Mouse (Mus musculus) heart, adult 9 months (tissue): ENCODE data around the gene Cfd.

ENCODE experiments used
- DNase-seq, 2 experiments: peaks; one replicate each; pipeline ENCODE4 v3.0.0; 2022; ENCODE audit warnings: low spot score in 2 of 2

Cfd gene

DNA sequence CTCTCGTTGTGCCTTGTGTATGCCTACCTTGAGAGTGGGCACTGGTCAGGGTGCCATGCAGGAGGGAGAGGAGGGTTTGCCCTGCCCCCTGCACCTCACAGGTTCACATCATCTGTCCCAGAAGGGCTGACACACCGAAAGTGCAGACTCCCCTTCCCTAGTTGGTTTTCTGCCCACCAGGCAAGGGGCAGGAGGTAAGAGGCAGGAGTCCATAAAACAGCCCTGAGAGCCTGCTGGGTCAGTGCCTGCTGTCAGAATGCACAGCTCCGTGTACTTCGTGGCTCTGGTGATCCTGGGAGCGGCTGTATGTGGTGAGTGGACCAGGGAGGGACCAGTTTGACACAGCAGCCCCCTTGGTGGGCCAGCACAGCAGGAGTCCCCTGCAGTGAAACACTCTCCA, at the start of gene Cfd:
Gene Cfd, plus strand, starts transcription at position 184 of the 400 bp plus-strand sequence.
- no peak for DNase-seq

DNA sequence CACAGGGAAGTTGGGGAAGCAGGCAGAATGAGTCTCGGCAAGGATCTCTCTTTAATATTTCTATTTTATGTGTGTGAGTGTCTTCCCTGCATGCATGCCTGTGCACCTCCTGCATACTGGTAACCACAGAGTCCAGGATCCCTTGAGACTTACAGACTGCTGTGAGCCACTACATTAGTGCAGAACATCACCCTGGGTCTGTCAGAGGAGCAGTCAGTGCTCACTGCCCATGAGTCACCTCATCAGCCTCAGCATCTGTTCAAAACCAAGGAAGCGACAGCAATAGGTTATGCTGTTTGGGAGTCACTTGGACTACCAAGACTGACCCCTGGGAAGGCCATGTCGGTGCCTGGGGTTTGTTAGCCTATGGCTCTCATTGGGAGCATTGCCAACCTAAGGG, 48.3 kb upstream of the Cfd start:
- DNase-seq, result no peak

DNA sequence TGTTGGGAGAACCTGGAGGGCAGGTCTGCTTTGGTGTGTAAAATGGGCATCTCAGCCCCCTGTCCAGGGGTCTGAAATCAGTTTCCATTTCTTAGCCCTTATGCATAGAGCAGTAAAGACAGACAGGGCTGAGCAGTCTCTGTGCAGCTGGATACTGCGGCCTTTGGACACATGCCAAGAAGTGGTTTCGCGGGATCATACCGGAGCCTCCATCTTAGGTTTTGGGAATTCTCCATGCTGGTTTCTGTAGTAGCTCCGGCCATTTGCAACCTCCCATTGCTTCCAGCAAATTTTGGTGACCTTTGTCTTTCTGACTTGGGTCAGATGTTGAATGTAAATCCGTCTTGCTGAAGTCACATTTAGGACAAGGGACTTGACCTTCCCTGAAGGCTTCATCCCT, 47.2 kb upstream of the Cfd start:
- no peak for DNase-seq

DNA sequence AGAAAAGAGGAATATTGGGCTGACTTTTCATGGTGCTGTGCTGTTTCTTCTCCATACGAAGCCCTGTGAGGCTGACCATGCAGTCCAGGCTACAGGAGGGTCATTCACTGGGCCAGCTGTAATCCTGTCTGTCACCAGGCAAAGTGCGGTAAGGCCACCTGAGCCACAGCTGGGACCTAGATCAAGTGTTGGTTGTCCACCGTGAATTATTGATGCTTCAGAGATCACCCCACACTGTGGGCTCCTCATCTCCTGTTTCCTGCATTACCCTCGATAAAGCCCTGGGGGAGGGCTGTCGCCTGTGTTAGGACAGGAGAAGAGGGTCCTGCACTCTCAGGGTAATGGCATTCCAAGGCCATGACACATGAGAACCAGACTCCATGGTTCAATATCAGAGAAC, 44.1 kb upstream of the Cfd start:
- DNase-seq, result no peak

DNA sequence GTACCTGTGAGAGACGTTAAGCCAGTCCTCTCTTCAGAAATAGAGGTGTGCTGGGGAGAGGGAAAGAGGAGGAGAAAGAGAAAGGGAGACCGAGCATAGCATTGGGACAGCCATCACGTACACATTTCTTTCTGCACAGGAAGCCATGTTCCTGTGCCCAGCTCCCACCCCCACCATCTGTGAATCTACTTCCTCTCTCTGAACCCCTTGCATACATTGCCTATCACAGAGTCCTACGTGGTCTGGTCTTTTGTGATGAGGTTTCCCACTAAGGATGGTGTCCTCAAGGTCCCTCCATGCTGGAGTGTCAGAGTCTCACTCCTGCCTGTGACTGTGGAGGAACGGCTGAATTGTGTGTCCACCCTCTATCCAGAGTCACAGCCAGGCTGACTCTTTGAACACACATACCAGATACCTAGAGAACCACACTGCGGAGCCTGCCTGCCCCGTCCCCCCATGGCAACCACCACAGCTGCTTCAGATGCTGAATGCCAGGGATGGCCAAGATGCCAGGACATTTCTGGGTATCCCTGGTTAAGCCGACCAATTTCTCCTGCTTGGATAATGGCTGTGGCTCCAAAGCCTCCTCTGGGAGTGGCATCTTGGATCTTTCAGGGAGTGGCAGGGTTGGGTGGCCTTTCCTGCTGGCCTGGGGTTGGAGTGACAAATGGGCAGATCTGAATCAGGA, 40.6 kb upstream of the Cfd start:
- no peak for DNase-seq

DNA sequence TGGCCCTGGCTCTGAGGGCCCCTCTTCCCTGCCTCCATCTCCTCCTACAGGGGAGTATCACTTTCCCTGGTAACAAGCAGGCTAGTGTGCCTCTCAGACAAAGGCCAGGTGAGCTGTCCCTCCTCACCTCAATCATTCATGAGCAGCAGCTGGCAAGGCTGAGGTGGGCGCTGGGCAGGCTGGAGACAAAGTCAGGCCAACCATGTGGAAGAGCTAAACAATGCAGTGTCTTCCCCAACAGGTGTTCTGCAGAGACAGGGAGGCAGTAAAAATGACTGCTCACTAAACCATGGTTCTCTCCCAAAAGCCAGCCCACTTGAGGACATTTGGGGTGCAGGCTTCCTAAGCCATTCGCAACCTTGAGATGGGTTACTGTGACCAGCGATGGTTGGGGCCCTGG, 39.0 kb upstream of the Cfd start:
- no peak for DNase-seq

DNA sequence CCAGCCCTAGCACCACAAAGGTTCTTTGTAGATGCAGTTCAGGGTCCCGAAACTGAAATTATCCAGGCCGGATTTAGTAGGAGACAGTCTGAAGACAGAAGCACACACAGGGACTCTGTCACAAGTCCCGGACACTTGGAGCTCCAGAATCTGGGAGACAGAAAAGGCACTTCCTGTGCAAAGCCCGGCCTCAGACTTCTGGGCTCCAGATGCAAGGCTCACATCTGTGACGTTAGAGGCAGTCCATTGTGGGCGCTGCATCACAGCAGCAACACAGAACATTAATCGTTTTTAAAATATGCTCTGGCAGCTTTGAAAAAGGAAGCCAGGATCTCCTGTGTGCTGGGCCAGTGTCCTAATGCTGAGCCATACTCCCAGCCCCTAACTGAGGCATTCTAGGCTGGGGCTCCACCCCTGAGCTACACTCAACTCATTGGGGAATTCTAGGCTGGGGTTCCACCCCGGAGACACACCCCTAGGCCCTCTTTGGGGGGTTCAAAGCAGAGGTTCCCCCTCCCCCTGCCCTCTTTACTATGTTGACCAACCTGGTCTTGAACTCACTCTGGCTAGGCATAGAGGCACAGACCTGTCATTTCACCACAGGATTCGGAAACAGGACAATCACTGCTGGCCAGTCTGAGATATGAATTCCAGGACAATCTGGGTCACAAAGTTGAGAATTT, 38.4 kb upstream of the Cfd start:
- peak; percentile 68 to 78 for DNase-seq

DNA sequence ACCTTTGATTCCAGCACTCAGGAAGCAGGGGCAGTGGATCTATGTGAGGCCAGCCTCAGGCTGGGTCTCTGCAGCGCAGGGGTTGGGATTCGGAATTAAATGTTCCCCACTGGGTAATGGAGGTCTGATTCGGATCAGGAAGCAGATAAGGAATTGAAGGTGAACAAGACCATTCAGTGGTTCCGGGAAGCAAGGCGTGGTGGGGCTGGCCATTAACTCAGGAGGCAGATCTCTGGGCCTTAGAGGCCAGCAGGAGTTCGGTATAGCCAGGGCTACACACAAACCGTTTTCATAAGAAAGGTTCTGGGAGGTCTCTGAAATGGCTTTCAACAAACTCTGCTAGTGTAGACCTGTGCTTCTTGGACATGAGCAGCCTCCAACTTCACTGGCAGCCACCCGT, 37.8 kb upstream of the Cfd start:
- DNase-seq, result no peak

DNA sequence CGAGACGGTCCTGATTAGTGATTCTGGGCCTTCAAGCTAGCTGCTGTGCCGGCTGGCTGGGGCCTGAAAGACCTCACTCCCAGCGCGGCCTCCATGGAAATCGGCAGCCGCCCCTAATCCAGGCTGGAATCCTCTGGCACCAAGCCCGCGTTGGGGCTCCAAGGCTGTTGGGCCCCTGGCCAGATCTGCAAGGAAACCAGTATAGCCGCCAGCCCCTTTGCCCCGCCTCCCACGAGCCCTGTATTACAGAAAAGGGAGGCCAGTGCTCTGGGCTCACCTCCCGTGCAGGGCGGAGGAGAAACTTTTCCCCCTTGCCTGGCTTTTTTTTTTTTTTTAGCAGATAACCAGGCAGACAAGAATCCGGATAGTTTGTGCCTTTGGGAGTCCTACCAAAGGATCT, 37.3 kb upstream of the Cfd start:
- DNase-seq, result peak; percentile 93 to 97

DNA sequence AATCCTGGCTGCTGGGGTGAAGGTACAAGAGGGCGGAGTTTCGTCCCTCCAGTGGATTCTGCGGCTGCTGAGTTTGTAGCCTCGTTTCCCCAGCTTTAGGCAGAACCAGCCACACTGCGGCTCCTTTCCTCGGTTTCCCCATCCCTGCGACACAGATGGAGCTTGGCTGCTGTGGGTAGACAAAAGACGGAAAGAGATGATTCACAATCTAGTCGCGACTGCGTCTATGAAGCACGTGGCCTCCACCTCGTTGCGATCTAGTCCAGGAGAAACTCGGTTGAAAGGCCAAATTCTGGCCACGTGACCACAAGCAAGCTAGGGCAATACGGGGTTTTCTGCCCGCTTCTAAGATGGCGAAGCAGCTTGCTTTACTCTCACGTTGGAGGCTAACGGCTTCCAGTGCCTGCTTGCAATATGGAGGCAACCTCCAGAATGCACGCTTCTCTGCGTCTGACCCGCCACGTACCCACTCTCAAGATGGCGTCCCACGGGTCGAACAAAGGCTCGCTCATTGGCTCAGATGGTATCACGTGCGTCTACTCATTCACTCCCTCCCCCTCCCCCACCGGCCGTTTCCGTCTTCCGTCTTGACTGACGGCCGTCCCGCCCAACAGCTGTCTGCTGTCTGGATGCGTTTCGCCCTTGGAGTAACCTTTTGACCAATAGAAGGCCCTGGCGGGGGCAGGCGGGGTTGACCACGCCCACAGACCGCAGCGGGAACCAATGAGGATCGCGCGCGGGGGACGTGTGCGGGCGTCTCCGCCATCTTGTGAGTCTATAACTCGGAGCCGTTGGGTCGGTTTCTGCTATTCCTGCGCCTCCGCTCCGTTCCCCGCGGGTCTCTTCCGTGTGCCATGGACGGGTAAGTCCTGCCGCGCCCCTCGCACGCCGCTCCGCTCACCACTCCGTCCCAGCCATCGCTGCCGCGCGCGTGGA, 36.5 kb upstream of the Cfd start, which contains the start of gene Ptbp1:
Gene Ptbp1, plus strand, starts transcription at position 568 of the 936 bp plus-strand sequence.
- DNase-seq, result peak; percentile 99

DNA sequence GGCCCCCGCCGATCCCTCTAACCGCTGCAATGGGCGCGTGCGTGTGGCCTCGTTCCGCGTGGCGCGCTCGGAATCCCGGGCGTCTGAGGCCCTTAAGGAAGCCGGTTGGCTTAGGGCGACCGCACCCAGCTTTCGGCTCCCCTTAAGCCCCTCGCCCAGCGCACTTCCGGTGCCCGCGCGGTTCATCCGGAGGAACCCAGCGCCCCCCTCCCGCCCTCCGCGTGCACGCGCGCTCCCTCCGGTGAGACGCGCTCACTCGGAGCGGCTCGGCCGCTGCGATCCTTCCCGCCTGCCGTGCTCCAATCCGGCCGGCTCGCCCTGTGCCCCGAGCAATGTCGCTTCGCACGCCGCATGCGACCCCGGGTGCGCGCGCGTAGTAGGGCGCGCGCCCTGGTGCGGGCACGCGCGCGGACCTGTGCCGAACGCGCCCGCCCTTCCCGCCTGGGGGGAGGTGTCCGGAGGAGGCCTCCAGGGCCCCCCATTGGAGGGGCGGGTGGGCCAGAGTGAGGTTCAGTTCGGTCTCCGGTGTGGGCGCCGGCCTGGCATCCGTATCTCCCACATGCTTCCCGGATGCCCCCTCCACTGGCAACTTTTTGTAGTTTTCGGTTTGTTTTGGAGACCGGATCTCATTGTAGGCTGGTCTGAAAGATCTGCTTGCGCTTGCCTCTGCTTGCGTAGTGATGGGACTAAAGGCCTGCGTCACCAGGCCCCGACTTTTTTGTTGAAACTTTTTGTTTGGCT, 35.7 kb upstream of the Cfd start:
- DNase-seq, result peak; percentile 71 to 75

DNA sequence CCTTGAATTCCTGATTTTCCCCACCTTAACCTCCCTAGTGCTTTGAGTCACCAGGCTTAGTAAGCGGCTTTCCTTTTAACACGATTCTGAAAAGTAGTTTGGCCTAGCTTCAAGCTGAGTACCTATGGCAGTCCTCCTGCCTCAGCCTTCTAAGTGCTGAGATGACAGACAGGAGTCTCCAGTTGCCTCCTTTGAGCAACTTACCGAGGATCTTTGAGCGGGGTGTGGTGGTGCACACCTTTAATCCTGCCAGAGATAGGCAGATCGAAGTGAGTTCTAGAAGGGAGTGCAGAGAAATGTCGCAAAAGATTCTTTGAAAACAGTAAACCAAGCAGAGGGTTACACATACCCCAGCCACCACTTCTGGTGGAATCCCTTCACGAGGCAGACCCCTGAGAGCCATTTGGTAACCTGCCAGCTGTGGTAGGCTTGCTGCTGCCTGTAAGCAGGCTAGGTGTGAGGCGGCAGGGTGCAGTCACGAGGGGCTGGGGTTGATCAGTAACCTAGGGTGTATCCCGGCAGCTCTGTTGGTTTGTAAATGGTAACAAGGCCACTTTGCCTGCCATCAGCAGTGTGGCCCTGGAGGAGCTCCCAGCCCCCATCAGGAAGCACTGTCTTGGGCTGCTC, 35.0 kb upstream of the Cfd start:
- DNase-seq, result no peak

DNA sequence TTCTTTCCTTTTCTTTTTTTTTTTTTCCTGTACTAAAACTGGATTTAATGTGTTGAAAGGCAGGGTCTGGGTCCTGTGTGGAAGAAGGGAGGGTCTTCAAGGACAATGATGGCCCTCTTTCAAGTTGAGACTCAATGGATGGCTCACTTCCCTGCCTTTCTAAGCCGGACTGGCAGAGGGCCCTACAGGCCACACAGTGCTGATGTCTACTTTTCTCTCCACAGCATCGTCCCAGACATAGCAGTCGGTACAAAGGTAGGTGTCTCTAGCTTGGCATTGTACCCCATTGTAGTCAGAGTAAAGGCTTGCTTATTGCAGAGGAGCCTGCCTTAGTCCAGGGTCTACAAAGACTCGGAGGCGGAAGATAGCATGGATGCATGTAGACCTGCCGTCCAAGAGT, 34.4 kb upstream of the Cfd start:
- no peak for DNase-seq

DNA sequence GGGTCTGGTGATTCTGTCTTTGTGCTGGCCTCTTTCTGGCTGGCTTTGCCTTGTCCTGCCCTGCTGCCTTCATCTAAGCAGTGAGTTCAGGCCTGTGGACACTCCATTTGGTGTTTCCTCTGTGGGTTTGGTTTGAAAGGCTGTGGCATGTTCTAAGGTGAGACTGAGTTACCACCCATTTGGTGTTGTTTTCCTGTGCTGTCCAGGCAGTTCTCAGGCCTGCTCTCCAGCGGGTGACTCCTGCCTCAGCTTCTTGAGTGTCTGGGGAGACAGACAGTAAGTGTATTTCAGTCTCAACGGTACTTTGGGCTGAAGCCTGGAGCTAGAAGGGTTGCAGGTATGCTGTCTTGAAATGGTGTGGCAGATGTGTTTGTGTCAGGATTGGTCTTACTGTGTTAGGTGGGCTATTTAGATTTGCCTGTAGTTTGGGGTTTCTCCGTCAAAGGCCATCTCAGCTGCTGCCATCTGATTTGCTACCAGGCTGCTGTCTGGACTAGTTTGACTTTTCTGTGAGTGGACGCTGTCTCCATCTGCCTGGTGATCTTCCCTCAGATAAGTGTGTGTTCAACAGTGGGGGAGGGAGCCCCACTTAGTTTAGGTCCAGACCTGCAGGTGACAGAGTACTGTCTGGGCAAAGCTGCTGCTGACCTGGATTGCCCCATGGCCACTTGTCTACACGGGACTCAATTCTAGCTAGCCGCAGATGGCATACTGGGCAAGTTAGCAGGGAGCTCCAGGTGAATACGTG, 33.8 kb upstream of the Cfd start:
- no peak for DNase-seq

DNA sequence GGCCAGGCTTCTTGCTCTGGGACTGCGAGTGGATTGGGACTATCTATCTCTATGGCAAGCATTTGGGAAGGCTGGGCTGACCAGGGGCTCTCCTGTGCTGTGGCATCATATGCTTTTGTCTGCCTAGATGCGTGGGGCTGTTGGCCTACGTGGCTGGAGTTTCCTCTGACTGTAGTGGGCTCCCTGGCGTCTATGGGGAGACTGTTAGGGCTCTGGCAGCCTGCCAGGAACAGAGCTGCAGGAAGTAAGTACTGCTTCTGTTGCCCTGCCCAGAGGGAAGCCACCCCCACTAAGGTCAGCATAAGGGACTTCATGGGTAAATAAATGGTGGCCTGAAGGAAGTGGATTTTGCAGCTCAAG, 33.2 kb upstream of the Cfd start:
- peak; percentile 78 to 79 for DNase-seq

DNA sequence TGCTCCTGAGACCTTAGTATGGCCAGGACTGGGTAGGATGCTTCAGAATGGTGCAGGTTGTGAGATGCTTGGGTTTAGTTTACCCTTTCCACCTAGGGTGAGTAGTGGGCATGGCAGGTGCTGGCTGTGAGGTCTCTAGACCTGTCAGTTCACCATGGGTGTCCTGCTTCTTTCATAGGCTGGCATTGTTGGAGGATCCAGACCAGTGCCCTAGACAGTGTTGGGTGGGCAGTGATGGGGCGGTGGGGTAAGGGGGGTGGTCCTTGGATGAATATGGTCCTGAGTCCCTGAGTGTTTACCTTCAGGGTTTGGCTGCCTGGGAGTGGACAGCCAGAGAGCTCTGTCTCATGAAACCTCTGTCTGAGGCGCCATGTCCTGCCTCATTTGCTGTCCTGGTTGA, 32.8 kb upstream of the Cfd start:
- DNase-seq, result no peak

DNA sequence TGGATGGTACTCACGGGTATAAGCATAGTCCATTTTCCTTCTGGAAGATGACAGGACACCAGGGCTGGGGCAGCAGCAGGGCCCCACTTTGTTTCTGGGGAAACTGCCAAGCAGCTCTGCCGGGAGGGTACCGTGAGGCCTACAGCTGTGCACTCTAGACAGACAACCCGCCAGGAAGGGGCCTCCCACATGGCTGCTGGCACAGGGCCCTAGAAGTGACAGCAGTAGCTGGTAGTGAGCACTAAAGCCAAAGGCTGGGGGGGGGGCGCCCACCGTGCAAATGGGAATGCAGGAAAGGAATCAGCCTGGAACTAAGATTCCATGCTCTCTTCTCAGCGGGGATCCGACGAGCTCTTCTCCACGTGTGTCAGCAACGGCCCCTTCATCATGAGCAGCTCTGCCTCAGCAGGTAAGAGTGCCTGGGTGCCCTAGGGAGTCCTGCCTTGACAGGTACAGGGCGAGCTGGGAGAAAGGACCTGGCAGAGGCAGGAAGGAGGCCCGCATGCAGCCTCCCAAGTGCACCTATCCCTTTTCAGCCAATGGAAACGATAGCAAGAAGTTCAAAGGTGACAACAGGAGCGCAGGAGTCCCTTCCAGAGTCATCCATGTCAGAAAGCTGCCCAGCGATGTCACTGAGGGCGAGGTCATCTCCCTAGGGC, 32.1 kb upstream of the Cfd start:
- peak in 1 of 2 experiments; percentile 74 for DNase-seq

DNA sequence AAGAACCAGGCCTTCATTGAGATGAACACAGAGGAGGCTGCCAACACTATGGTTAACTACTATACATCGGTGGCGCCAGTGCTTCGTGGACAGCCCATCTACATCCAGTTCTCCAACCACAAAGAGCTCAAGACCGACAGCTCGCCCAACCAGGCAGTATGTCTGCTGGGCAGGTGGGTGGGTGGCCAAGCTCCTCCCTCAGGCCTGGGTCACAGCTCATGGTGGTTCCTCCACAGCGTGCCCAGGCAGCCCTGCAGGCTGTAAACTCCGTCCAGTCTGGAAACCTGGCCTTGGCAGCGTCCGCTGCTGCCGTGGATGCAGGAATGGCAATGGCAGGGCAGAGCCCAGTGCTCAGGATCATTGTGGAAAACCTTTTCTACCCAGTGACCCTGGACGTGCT, 31.5 kb upstream of the Cfd start:
- no peak for DNase-seq

DNA sequence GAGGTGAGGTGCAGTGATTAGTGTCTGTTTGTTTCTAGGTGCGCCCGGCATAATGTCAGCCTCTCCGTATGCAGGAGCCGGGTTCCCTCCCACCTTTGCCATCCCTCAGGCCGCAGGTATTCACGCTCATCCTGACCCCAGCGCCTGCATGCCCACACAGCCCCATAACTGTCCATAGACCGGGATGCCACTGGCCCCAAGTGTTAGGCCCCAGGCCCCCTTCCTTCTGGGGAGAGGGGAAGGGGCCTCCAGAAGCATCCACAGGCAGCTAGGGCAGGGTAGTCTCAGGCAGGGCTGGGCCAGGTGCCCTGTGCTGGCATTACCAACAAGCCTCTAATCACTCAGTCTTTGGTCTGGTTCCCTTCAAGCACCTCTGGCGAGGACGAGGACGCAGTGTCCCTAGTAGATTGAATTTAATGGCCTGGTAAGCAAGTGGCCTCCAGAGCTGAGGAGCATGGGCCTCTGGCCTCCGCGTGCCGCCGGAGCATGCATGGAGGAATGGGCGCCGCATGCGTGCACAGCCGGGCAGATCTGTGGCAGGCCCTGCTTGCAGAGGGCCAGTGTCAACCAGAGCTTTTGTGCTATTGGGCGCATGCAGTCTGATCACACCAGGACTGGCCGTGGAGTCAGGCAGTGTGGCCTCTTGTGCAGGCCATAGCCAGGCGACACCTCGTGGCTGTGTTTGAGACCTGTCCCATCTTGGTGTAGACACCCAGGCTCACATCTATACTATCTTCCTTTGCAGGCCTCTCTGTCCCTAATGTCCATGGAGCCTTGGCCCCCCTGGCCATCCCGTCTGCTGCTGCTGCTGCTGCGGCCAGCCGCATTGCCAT, 30.4 kb upstream of the Cfd start:
- DNase-seq, result no peak
